ENCODE assay signal across 9 mouse cellular contexts in genomic region chr5:93091266-93091665, GRCm38 (mm10). TPM values are rescaled to one million over a fixed set of nuclear protein-coding genes. Genes with fewer than 3 reads are reported as not detected.
DNase-seq lines count a peak whose midpoint lies in the region; ATAC-seq and TF ChIP-seq lines count a peak whose summit lies in the region.
"Had no signal": no experiment of that assay in that cellular context is flagged by ENCODE, and none has a peak within 500 bp of the region (broad histone marks: within the 10 kb centered on the region; RNA-seq: fewer than 3 reads in every experiment).

No protein-coding gene starts in this region.

- peak overlapping the region; percentile 100 for H3K4me3 ChIP-seq in megakaryocyte, embryonic 14.5 days (replicated peaks)
- H3K4me3 ChIP-seq in hindbrain, embryonic 12.5 days, result no peak overlapping the region
- no peak overlapping the region for H3K4me3 ChIP-seq in stomach, postnatal 0 days (ENCODE audit: low read depth, low read length)

- no peaks in the 10 kb centered on the region for H3K27me3 ChIP-seq in megakaryocyte, embryonic 14.5 days (replicated peaks)
- H3K27me3 ChIP-seq in hindbrain, embryonic 12.5 days, result no peaks in the 10 kb centered on the region
- H3K27me3 ChIP-seq in stomach, postnatal 0 days (ENCODE audit: control insufficient read depth, insufficient read depth, low read length), result no peaks in the 10 kb centered on the region
- H3K27me3 ChIP-seq: Patski had no signal

- H3K36me3 ChIP-seq in megakaryocyte, embryonic 14.5 days (replicated peaks; ENCODE audit: low read length), result peaks cover 11% of the 10 kb centered on the region
- H3K36me3 ChIP-seq in hindbrain, embryonic 12.5 days, result no peaks in the 10 kb centered on the region
- no peaks in the 10 kb centered on the region for H3K36me3 ChIP-seq in stomach, postnatal 0 days (ENCODE audit: control insufficient read depth, insufficient read depth, low read length)

- ATAC-seq in megakaryocyte, adult 5-6 weeks (ENCODE audit: poor library complexity, severe bottlenecking), result no peak
- ATAC-seq in hindbrain, embryonic 12.5 days (ENCODE audit: low FRiP score), result no peak
- no peak for ATAC-seq in stomach, postnatal 0 days (ENCODE audit: low FRiP score, low TSS enrichment)
- ATAC-seq: Patski had no signal

- no peaks in the 10 kb centered on the region for H3K9me3 ChIP-seq in megakaryocyte, embryonic 14.5 days
- no peaks in the 10 kb centered on the region for H3K9me3 ChIP-seq in hindbrain, embryonic 12.5 days (replicated peaks)
- H3K9me3 ChIP-seq in stomach, postnatal 0 days (ENCODE audit: control insufficient read depth, low read length), result no peaks in the 10 kb centered on the region

- 64% methylated on average over 3 of the region's 3 CpGs for WGBS in hindbrain, embryonic 12.5 days
- 44% methylated on average over 3 of the region's 3 CpGs for WGBS in stomach, postnatal 0 days

- DNase-seq in lung, postnatal 36 days, result peak; percentile 69
- no peak for DNase-seq in stomach, postnatal 0 days (ENCODE audit: low spot score)
- no peak for DNase-seq in left cerebral cortex, postnatal 10 days (ENCODE audit: extremely low spot score in 1 of 2, low spot score in 2 of 2)
- no peak for DNase-seq in right cerebral cortex, postnatal 36 days (ENCODE audit: low spot score in 2 of 2)

- TF ChIP-seq CTCF in stomach, postnatal 0 days (IDR thresholded peaks at IDR 0.05; ENCODE audit: low read depth), result no peak

- H3K27ac ChIP-seq in hindbrain, embryonic 12.5 days, result no peak overlapping the region
- H3K27ac ChIP-seq in stomach, postnatal 0 days (replicated peaks), result no peak overlapping the region

- peak overlapping the region; percentile 97 for H3K4me2 ChIP-seq in hindbrain, embryonic 12.5 days (replicated peaks)
- H3K4me2 ChIP-seq in stomach, postnatal 0 days (replicated peaks; ENCODE audit: low read depth), result peak overlapping the region; percentile 88

- H3K9ac ChIP-seq in hindbrain, embryonic 12.5 days, result no peak overlapping the region
- H3K9ac ChIP-seq in stomach, postnatal 0 days (ENCODE audit: low read length), result no peak overlapping the region

- TF ChIP-seq EP300 in stomach, postnatal 0 days (optimal IDR thresholded peaks at IDR 0.05), result no peak

- H3K4me1 ChIP-seq in megakaryocyte, embryonic 14.5 days, result peaks cover 47% of the 10 kb centered on the region
- H3K4me1 ChIP-seq in hindbrain, embryonic 12.5 days, result peaks cover 35% of the 10 kb centered on the region
- peaks cover 8% of the 10 kb centered on the region for H3K4me1 ChIP-seq in stomach, postnatal 0 days (replicated peaks; ENCODE audit: control insufficient read depth, insufficient read depth)

- intact Hi-C loops in left cerebral cortex, postnatal 10 days (cut with DNase I), result loop anchor here (5.0 kb wide), 1 partner anchor 41 kb away; no protein-coding TSS in a partner anchor

RNA-seq across cellular contexts. Expression of gene Sept11, which starts 2.0 kb away (rescaled TPM):
- polyA plus RNA-seq in megakaryocyte, embryonic 14.5 days (2012; ENCODE audit: insufficient read depth, low replicate concordance), result 8.9 and 29.8 TPM in 2 replicates
- 70.4 and 82.5 TPM in 2 replicates for total RNA-seq in megakaryocyte, adult 5-6 weeks (2015)
- 83.3 and 87.4 TPM in 2 replicates for total RNA-seq in megakaryocyte, adult 5-6 weeks (2017)
- polyA plus RNA-seq in hindbrain, embryonic 12.5 days (2016; fragmentation: Nextera tagmentation; extraction: Ambion mirVana), result 261 and 286 TPM in 2 replicates
- polyA plus RNA-seq in stomach, postnatal 0 days (2015; fragmentation: Nextera tagmentation; extraction: Ambion mirVana), result 37.9 and 42.5 TPM in 2 replicates
- 100 to 1,000 TPM; 198 to 200 TPM for total RNA-seq in left cerebral cortex, postnatal 10 days (2021)

RNA-seq across cellular contexts. Expression of gene Sowahb, which starts 46.4 kb away (rescaled TPM):
- 0.09 TPM in 1 of 2 replicates, not detected in the other for polyA plus RNA-seq in megakaryocyte, embryonic 14.5 days (2012; ENCODE audit: insufficient read depth, low replicate concordance)
- not detected in 2 replicates for total RNA-seq in megakaryocyte, adult 5-6 weeks (2015)
- total RNA-seq in megakaryocyte, adult 5-6 weeks (2017), result not detected in 2 replicates
- polyA plus RNA-seq in hindbrain, embryonic 12.5 days (2016; fragmentation: Nextera tagmentation; extraction: Ambion mirVana), result 0.14 and 0.31 TPM in 2 replicates
- 1.7 and 2.1 TPM in 2 replicates for polyA plus RNA-seq in stomach, postnatal 0 days (2015; fragmentation: Nextera tagmentation; extraction: Ambion mirVana)
- total RNA-seq in left cerebral cortex, postnatal 10 days (2021), result 1 to 10 TPM; 3.0 to 3.5 TPM
- polyA plus RNA-seq: testis, adult 2 months had no signal
